Mouse (Mus musculus): ENCODE measurements around the gene Asb6. TPM values are rescaled to one million over a fixed set of nuclear protein-coding genes. Genes with fewer than 3 reads are reported as not detected.

The Asb6 gene
- total RNA-seq, 4 experiments from 2014 or later, result 6.3 to 7.9 (median 7.2) TPM

GRCm38 (mm10) chr2:30796382-30796781, 33.8 kb downstream of the Asb6 start:
- peak; percentile 63 to 70 for DNase-seq (ENCODE audit: low spot score in 2 of 2)

GRCm38 (mm10) chr2:30795889-30796275, 34.3 kb downstream of the Asb6 start:
- peak in 1 of 2 experiments; percentile 31 for DNase-seq (ENCODE audit: low spot score in 2 of 2)

- no peak for DNase-seq (ENCODE audit: low spot score in 2 of 2)
These were observed 34.8 kb downstream of the Asb6 start for GRCm38 (mm10) chr2:30795271-30795888.

GRCm38 (mm10) chr2:30794179-30795108, 35.7 kb downstream of the Asb6 start:
- DNase-seq (ENCODE audit: low spot score in 2 of 2), result peak; percentile 91 to 94

- DNase-seq (ENCODE audit: low spot score in 2 of 2), result no peak
These were observed 38.1 kb downstream of the Asb6 start for GRCm38 (mm10) chr2:30792061-30792460.

- DNase-seq (ENCODE audit: low spot score in 2 of 2), result no peak
These were observed 42.7 kb downstream of the Asb6 start for GRCm38 (mm10) chr2:30787466-30787865.

- no peak for DNase-seq (ENCODE audit: low spot score in 2 of 2)
These were observed 45.8 kb downstream of the Asb6 start for GRCm38 (mm10) chr2:30784078-30784994.

GRCm38 (mm10) chr2:30783346-30783745, 46.8 kb downstream of the Asb6 start:
- DNase-seq (ENCODE audit: low spot score in 2 of 2), result peak; percentile 49 to 52

GRCm38 (mm10) chr2:30782312-30783290, 47.5 kb downstream of the Asb6 start:
- DNase-seq (ENCODE audit: low spot score in 2 of 2), result no peak

- no peak for DNase-seq (ENCODE audit: low spot score in 2 of 2)
These were observed 50.9 kb downstream of the Asb6 start for GRCm38 (mm10) chr2:30779241-30779640.

GRCm38 (mm10) chr2:30778235-30778634, 51.9 kb downstream of the Asb6 start:
- DNase-seq (ENCODE audit: low spot score in 2 of 2), result no peak

GRCm38 (mm10) chr2:30777266-30777665, 52.9 kb downstream of the Asb6 start:
- DNase-seq (ENCODE audit: low spot score in 2 of 2), result no peak

- DNase-seq (ENCODE audit: low spot score in 2 of 2), result no peak
These were observed 54.2 kb downstream of the Asb6 start for GRCm38 (mm10) chr2:30775955-30776354.

GRCm38 (mm10) chr2:30773313-30774005, 56.7 kb downstream of the Asb6 start:
- DNase-seq (ENCODE audit: low spot score in 2 of 2), result no peak

Other genes with a start within 250 kb of the Asb6 start
- gene Cstad, start 235.3 kb downstream of the Asb6 start, total RNA-seq (2022), result 1 to 10 TPM in 2 of 4 experiments, under 1 TPM in 2; 0.41 to 1.7 (median 0.77) TPM
- gene 1700001O22Rik, start 26.7 kb downstream of the Asb6 start, total RNA-seq (2022), result 10 to 100 TPM in 2 of 4 experiments, 1 to 10 TPM in 1, under 1 TPM in 1; 0.80 to 25.5 (median 10.2) TPM
- 10 to 100 TPM in 3 of 4 experiments, 1 to 10 TPM in 1; 9.7 to 14.5 (median 13.3) TPM for gene Ntmt1, start 22.5 kb downstream of the Asb6 start, total RNA-seq (2022)
- gene Prrx2, start 4.6 kb upstream of the Asb6 start, total RNA-seq (2022), result 1 to 10 TPM in 1 of 4 experiments, under 1 TPM in 3; 0.65 to 2.0 (median 0.78) TPM
- 1 to 10 TPM; 2.2 to 2.7 (median 2.4) TPM for gene Ptges, start 99.5 kb upstream of the Asb6 start, total RNA-seq (2022)
- 10 to 100 TPM; 21.9 to 27.4 (median 25.8) TPM for gene Tor1b, start 122.6 kb upstream of the Asb6 start, total RNA-seq (2022)
- gene Tor1a, start 137.6 kb upstream of the Asb6 start, total RNA-seq (2022), result 1 to 10 TPM; 4.3 to 5.6 (median 4.6) TPM
- 10 to 100 TPM; 26.3 to 31.6 (median 28.2) TPM for gene BC005624, start 151.9 kb upstream of the Asb6 start, total RNA-seq (2022)
- gene Usp20, start 151.9 kb upstream of the Asb6 start, total RNA-seq (2022), result 10 to 100 TPM in 3 of 4 experiments, 1 to 10 TPM in 1; 9.3 to 16.2 (median 12.0) TPM

All from gastrocnemius, adult 8-10 months (tissue).